Mouse (Mus musculus) embryonic facial prominence, embryonic 10.5 days (tissue): ENCODE measurements around the gene Gm9903. TPM values are rescaled to one million over a fixed set of nuclear protein-coding genes. Genes with fewer than 3 reads are reported as not detected.

Source experiments
- DNase-seq: peaks from one replicate; pipeline ENCODE4 v3.0.0-alpha.2; 2017; ENCODE audit warnings: low spot score
- H3K27ac ChIP-seq: fragments of 300-500 bp; sonication (generic); replicated peaks from 2 replicates; pipeline ENCODE4 v1.5.1; 2016; ENCODE audit warnings: mild to moderate bottlenecking
- H3K27me3 ChIP-seq: fragments of 300-500 bp; sonication (generic); replicated peaks from 2 replicates; pipeline ENCODE4 v1.6.1; 2016; ENCODE audit warnings: low read depth, mild to moderate bottlenecking; ENCODE audit not compliant: poor library complexity, severe bottlenecking
- H3K36me3 ChIP-seq: fragments of 300-500 bp; sonication (generic); replicated peaks from 2 replicates; pipeline ENCODE4 v1.6.1; 2016; ENCODE audit warnings: mild to moderate bottlenecking, moderate library complexity
- H3K4me1 ChIP-seq: fragments of 300-500 bp; sonication (generic); 2 replicates; pipeline ENCODE4 v1.6.1; 2016
- H3K4me3 ChIP-seq: fragments of 300-500 bp; sonication (generic); 2 replicates; pipeline ENCODE4 v1.5.1; 2016; ENCODE audit warnings: mild to moderate bottlenecking, moderate library complexity
- H3K9me3 ChIP-seq: fragments of 300-500 bp; sonication (generic); 2 replicates; pipeline ENCODE4 v1.6.1; 2016; ENCODE audit warnings: mild to moderate bottlenecking
- WGBS: fragments of 180-500 bp; shearing (Covaris S2); methylation state at CpG from one replicate; pipeline ENCODE4 v1.1.7; 2016; 5-methylcytosine and 5-hydroxymethylcytosine counted together
- polyA plus RNA-seq: library from polyadenylated mRNA; unstranded; fragments of >200 nt; fragmentation: Nextera tagmentation; extraction: Ambion mirVana; gene quantifications from 2 replicates; pipeline ENCODE4 v1.2.1, GENCODE M21; 2016

Gene Gm9903
- polyA plus RNA-seq, 1 experiment from 2014 or later, result 0.32 TPM

- Histone ChIP-seq H3K36me3 (peaks cover 63% of the 10 kb centered on the region), H3K27ac (peak within 1 kb of the TSS; percentile 99), H3K4me1 (peaks cover 47% of the 10 kb centered on the region), H3K4me3 (peak within 1 kb of the TSS; percentile 85), H3K9me3 (no peaks in the 10 kb centered on the region), H3K27me3 (no peaks in the 10 kb centered on the region)
- WGBS, result under 1% methylated on average over 82 of the region's 82 CpGs
- peak; percentile 98 for DNase-seq
Observed at GRCm38 (mm10) chr5:33651921-33652782, 22.4 kb downstream of the Gm9903 start, which contains the start of gene Slbp. Gene Slbp, minus strand, starts transcription at chr5:33652574.

- DNase-seq, result no peak
- Histone ChIP-seq H3K9me3 (no peaks in the 10 kb centered on the region), H3K4me1 (peaks cover 49% of the 10 kb centered on the region), H3K27ac (peak overlapping the region; percentile 99), H3K36me3 (peaks cover 57% of the 10 kb centered on the region), H3K27me3 (no peaks in the 10 kb centered on the region), H3K4me3 (peak overlapping the region; percentile 85)
- WGBS, result 5% methylated on average over 9 of the region's 9 CpGs
Observed at GRCm38 (mm10) chr5:33652783-33653173, 23.1 kb downstream of the Gm9903 start.

GRCm38 (mm10) chr5:33654424-33654823, 24.7 kb downstream of the Gm9903 start:
- no peak overlapping the region for H3K27ac ChIP-seq
- H3K27me3 ChIP-seq, result no peaks in the 10 kb centered on the region
- H3K36me3 ChIP-seq, result peaks cover 42% of the 10 kb centered on the region
- H3K4me3 ChIP-seq, result no peak overlapping the region; the same call in 1 of the 2 replicates
- no peak for DNase-seq
- WGBS, result 94% methylated on average over 13 of the region's 13 CpGs
- no peaks in the 10 kb centered on the region for H3K9me3 ChIP-seq
- peaks cover 54% of the 10 kb centered on the region for H3K4me1 ChIP-seq

- Histone ChIP-seq H3K4me1 (peaks cover 54% of the 10 kb centered on the region), H3K27me3 (no peaks in the 10 kb centered on the region), H3K27ac (no peak overlapping the region), H3K9me3 (no peaks in the 10 kb centered on the region), H3K4me3 (peak overlapping the region; percentile 31; the same call in 1 of the 2 replicates), H3K36me3 (peaks cover 37% of the 10 kb centered on the region)
- WGBS, result 92% methylated on average over 10 of the region's 10 CpGs
- no peak for DNase-seq
Observed at GRCm38 (mm10) chr5:33655251-33655840, 25.6 kb downstream of the Gm9903 start.

- WGBS, result 39% methylated on average over 1 of the region's 1 CpGs
- peak overlapping the region; percentile 96; the same call in 1 of the 2 replicates for H3K27ac ChIP-seq
- H3K27me3 ChIP-seq, result no peaks in the 10 kb centered on the region
- peaks cover 48% of the 10 kb centered on the region for H3K4me1 ChIP-seq
- H3K4me3 ChIP-seq, result peak overlapping the region; percentile 78
- H3K9me3 ChIP-seq, result no peaks in the 10 kb centered on the region
- no peak for DNase-seq
- peaks cover 49% of the 10 kb centered on the region for H3K36me3 ChIP-seq
Observed at GRCm38 (mm10) chr5:33656739-33657138, 27.0 kb downstream of the Gm9903 start.

GRCm38 (mm10) chr5:33657251-33657786, 27.6 kb downstream of the Gm9903 start:
- DNase-seq, result no peak
- peak overlapping the region; percentile 78 for H3K4me3 ChIP-seq
- WGBS, result under 1% methylated on average over 32 of the region's 32 CpGs
- peak overlapping the region; percentile 96 for H3K27ac ChIP-seq
- no peaks in the 10 kb centered on the region for H3K27me3 ChIP-seq
- peaks cover 46% of the 10 kb centered on the region for H3K4me1 ChIP-seq
- no peaks in the 10 kb centered on the region for H3K9me3 ChIP-seq
- peaks cover 52% of the 10 kb centered on the region for H3K36me3 ChIP-seq

- H3K36me3 ChIP-seq, result peaks cover 58% of the 10 kb centered on the region
- peak; percentile 98 for DNase-seq
- peaks cover 41% of the 10 kb centered on the region for H3K4me1 ChIP-seq
- H3K27ac ChIP-seq, result peak within 1 kb of the TSS; percentile 96
- H3K9me3 ChIP-seq, result no peaks in the 10 kb centered on the region
- H3K4me3 ChIP-seq, result peak within 1 kb of the TSS; percentile 78
- H3K27me3 ChIP-seq, result no peaks in the 10 kb centered on the region
- under 1% methylated on average over 60 of the region's 60 CpGs for WGBS
Observed at GRCm38 (mm10) chr5:33657787-33658663, 28.3 kb downstream of the Gm9903 start, which contains the start of the genes Tacc3 and Tmem129. Gene Tacc3, plus strand, starts transcription at chr5:33658128. Gene Tmem129, minus strand, starts transcription at chr5:33658416.

GRCm38 (mm10) chr5:33658664-33659050, 28.9 kb downstream of the Gm9903 start:
- under 1% methylated on average over 26 of the region's 26 CpGs for WGBS
- H3K36me3 ChIP-seq, result peaks cover 57% of the 10 kb centered on the region

GRCm38 (mm10) chr5:33668223-33668622, 38.5 kb downstream of the Gm9903 start:
- Histone ChIP-seq H3K4me3 (no peak overlapping the region), H3K9me3 (no peaks in the 10 kb centered on the region), H3K36me3 (peaks cover 98% of the 10 kb centered on the region), H3K27ac (no peak overlapping the region), H3K27me3 (no peaks in the 10 kb centered on the region), H3K4me1 (0 out of 2 replicates have a peak, but pooled peaks cover 3% of the 10 kb centered on the region)
- DNase-seq, result no peak

More at GRCm38 (mm10) chr5:33658664-33659050, 28.9 kb downstream of the Gm9903 start:
- Histone ChIP-seq H3K4me3 (peak overlapping the region; percentile 78), H3K9me3 (no peaks in the 10 kb centered on the region), H3K4me1 (peaks cover 41% of the 10 kb centered on the region), H3K27me3 (no peaks in the 10 kb centered on the region), H3K27ac (peak overlapping the region; percentile 96)
- no peak for DNase-seq

GRCm38 (mm10) chr5:33671659-33672058, 41.9 kb downstream of the Gm9903 start:
- no peaks in the 10 kb centered on the region for H3K27me3 ChIP-seq
- no peak overlapping the region for H3K4me3 ChIP-seq
- no peaks in the 10 kb centered on the region for H3K9me3 ChIP-seq
- no peak for DNase-seq
- peaks cover 79% of the 10 kb centered on the region for H3K36me3 ChIP-seq
- 88% methylated on average over 5 of the region's 5 CpGs for WGBS
- no peak overlapping the region for H3K27ac ChIP-seq
- peaks cover 10% of the 10 kb centered on the region for H3K4me1 ChIP-seq

- no peak for DNase-seq
- H3K4me3 ChIP-seq, result no peak overlapping the region
- 58% methylated on average over 3 of the region's 3 CpGs for WGBS
- peak overlapping the region; percentile 44 for H3K27ac ChIP-seq
- H3K27me3 ChIP-seq, result no peaks in the 10 kb centered on the region
- H3K9me3 ChIP-seq, result no peaks in the 10 kb centered on the region
- peaks cover 10% of the 10 kb centered on the region for H3K4me1 ChIP-seq
- H3K36me3 ChIP-seq, result peaks cover 52% of the 10 kb centered on the region
Observed at GRCm38 (mm10) chr5:33674439-33674838, 44.7 kb downstream of the Gm9903 start.

GRCm38 (mm10) chr5:33675964-33676363, 46.2 kb downstream of the Gm9903 start:
- Histone ChIP-seq H3K4me3 (no peak overlapping the region), H3K9me3 (no peaks in the 10 kb centered on the region), H3K27me3 (no peaks in the 10 kb centered on the region), H3K27ac (no peak overlapping the region), H3K4me1 (peaks cover 11% of the 10 kb centered on the region), H3K36me3 (peaks cover 36% of the 10 kb centered on the region)
- peak; percentile 72 for DNase-seq
- WGBS, result 0% methylated on average over 1 of the region's 1 CpGs
